Comparison of ENCODE assay signal across 8 mouse cellular contexts in genomic region chr4:121023941-121024340, GRCm38 (mm10). TPM values are rescaled to one million over a fixed set of nuclear protein-coding genes. Genes with fewer than 3 reads are reported as not detected.
DNase-seq lines count a peak whose midpoint lies in the region; ATAC-seq lines count a peak whose summit lies in the region.
"Had no signal": no experiment of that assay in that cellular context is flagged by ENCODE, and none has a peak within 500 bp of the region (broad histone marks: within the 10 kb centered on the region; RNA-seq: fewer than 3 reads in every experiment).

No protein-coding gene starts in this region.

- WGBS in midbrain, embryonic 11.5 days = 91% methylated on average over 2 of the region's 2 CpGs

- DNase-seq in 3T3-L1 (ENCODE audit: low read depth, low spot score) (peak; percentile 90), A20 (ENCODE audit: low read depth, low spot score) (peak; percentile 67)
- DNase-seq in lung, postnatal 36 days = peak; percentile 91
- no peak for DNase-seq in cerebellum, adult 8-10 months
- no peak for DNase-seq in midbrain, embryonic 11.5 days (ENCODE audit: low spot score, missing footprints)
- no peak for DNase-seq in gastrocnemius, postnatal 10 days

- H3K27ac ChIP-seq in midbrain, embryonic 11.5 days (ENCODE audit: low read depth, low read length) = no peak overlapping the region
- H3K27ac ChIP-seq: limb, embryonic 12.5 days had no signal

- H3K36me3 ChIP-seq in midbrain, embryonic 11.5 days (ENCODE audit: control insufficient read depth, insufficient read depth, low read length) = no peaks in the 10 kb centered on the region
- H3K36me3 ChIP-seq: limb, embryonic 12.5 days had no signal

- ATAC-seq in granulocyte monocyte progenitor cell, adult 5-6 weeks (replicated peaks; ENCODE audit: poor library complexity, severe bottlenecking) = peak; percentile 84
- ATAC-seq in midbrain, embryonic 11.5 days (ENCODE audit: low FRiP score) = no peak

- no peak overlapping the region for H3K9ac ChIP-seq in midbrain, embryonic 11.5 days (ENCODE audit: low read length)
- H3K9ac ChIP-seq: limb, embryonic 12.5 days had no signal

- no peaks in the 10 kb centered on the region for H3K9me3 ChIP-seq in midbrain, embryonic 11.5 days (ENCODE audit: control insufficient read depth, low read length)
- H3K9me3 ChIP-seq: limb, embryonic 12.5 days had no signal

- no peaks in the 10 kb centered on the region; the same call in 1 of the 2 replicates for H3K27me3 ChIP-seq in midbrain, embryonic 11.5 days (ENCODE audit: control insufficient read depth, insufficient read depth, low read length)
- H3K27me3 ChIP-seq: limb, embryonic 12.5 days had no signal

- no peak overlapping the region for H3K4me3 ChIP-seq in midbrain, embryonic 11.5 days (ENCODE audit: low read depth, low read length)
- H3K4me3 ChIP-seq: limb, embryonic 12.5 days had no signal

- no peak overlapping the region for H3K4me2 ChIP-seq in midbrain, embryonic 11.5 days
- H3K4me2 ChIP-seq: limb, embryonic 12.5 days had no signal

- no peaks in the 10 kb centered on the region for H3K4me1 ChIP-seq in midbrain, embryonic 11.5 days (ENCODE audit: control insufficient read depth, insufficient read depth, low read length)
- H3K4me1 ChIP-seq: limb, embryonic 12.5 days had no signal

RNA-seq across cellular contexts. Expression of gene Smap2, which starts 6.9 kb away (rescaled TPM):
- total RNA-seq in granulocyte monocyte progenitor cell, adult 5-6 weeks (2014; fragmentation: Nextera tagmentation) = 44.9 and 53.4 TPM in 2 replicates
- total RNA-seq in granulocyte monocyte progenitor cell, adult 5-6 weeks (2017) = 16.4 and 18.2 TPM in 2 replicates
- 17.6 and 18.1 TPM in 2 replicates for polyA plus RNA-seq in midbrain, embryonic 11.5 days (2014; fragmentation: Nextera tagmentation; extraction: Ambion mirVana)
- total RNA-seq in gastrocnemius, postnatal 10 days (2021) = 10 to 100 TPM; 17.6 to 20.4 TPM

RNA-seq across cellular contexts. Expression of gene Col9a2, which starts 15.2 kb away (rescaled TPM):
- total RNA-seq in granulocyte monocyte progenitor cell, adult 5-6 weeks (2014; fragmentation: Nextera tagmentation) = not detected in 2 replicates
- not detected in 2 replicates for total RNA-seq in granulocyte monocyte progenitor cell, adult 5-6 weeks (2017)
- polyA plus RNA-seq in midbrain, embryonic 11.5 days (2014; fragmentation: Nextera tagmentation; extraction: Ambion mirVana) = 2.3 TPM in 2 replicates
- 1 to 10 TPM; 1.5 to 2.1 TPM for total RNA-seq in gastrocnemius, postnatal 10 days (2021)

Comparison
In these comparisons a context has a peak if more than half of its experiments do, and no peak if none do; other contexts are left out.
1. DNase-seq: peak in 3T3-L1 (single experiment), A20 (single experiment) and lung, postnatal 36 days (single experiment); none in cerebellum, adult 8-10 months (single experiment), midbrain, embryonic 11.5 days (single experiment) and gastrocnemius, postnatal 10 days (single experiment).